Mouse (Mus musculus): ENCODE measurements around the gene Egfr. TPM values are rescaled to one million over a fixed set of nuclear protein-coding genes. Genes with fewer than 3 reads are reported as not detected.

Gene Egfr
- polyA plus RNA-seq, 1 experiment = 25.7 TPM

DNA sequence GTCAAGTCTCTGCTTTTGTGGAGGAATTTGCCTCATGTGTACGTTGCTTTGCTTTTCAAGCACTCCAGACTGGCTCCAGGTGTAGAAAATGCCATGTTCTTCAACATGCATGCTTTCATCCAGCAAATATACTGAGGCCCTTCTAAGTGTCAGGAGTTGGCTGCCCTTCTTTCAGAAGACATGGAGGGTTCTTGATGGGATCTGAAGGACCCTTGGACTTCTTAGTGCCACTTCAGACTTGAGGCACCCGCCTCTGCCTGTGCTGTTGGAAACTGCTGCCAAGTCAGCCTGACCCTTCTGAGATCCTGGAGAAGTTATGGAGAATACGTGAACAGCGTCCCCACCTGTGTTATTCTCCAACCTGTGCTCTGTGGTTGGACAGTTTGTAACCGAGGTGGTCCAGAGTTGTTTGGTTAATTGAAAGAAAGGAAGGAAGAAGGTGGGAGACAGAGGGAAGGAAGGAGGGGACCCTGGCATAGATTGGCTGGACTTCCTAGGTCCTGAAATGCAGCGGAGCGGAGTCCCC is 483 bp upstream of the Egfr start:
- TF ChIP-seq CTCF (IDR thresholded peaks at IDR 0.05; ENCODE audit: insufficient read depth, low read length) (no peak), POLR2A (IDR thresholded peaks at IDR 0.05; ENCODE audit: borderline replicate concordance, extremely low read depth, low read depth, low read length) (no peak)
- no peaks in the 10 kb centered on the region for H3K4me1 ChIP-seq (ENCODE audit: control insufficient read depth, insufficient read depth, low read length)
- 29% methylated on average over 7 of the region's 7 CpGs for WGBS
- DNase-seq = peak; percentile 74
- peak overlapping the region; percentile 59 for H3K4me3 ChIP-seq (replicated peaks; ENCODE audit: extremely low read depth, low read depth, low read length)

GRCm38 (mm10) chr11:16752349-16753153 is 548 bp downstream of the Egfr start:
- under 1% methylated on average over 68 of the region's 68 CpGs for WGBS
- no peak for TF ChIP-seq POLR2A (IDR thresholded peaks at IDR 0.05; ENCODE audit: borderline replicate concordance, extremely low read depth, low read depth, low read length)
- Histone ChIP-seq H3K4me3 (replicated peaks; ENCODE audit: extremely low read depth, low read depth, low read length) (peak overlapping the region; percentile 59), H3K4me1 (ENCODE audit: control insufficient read depth, insufficient read depth, low read length) (no peaks in the 10 kb centered on the region)
- DNase-seq = peak; percentile 72

- TF ChIP-seq POLR2A (IDR thresholded peaks at IDR 0.05; ENCODE audit: borderline replicate concordance, extremely low read depth, low read depth, low read length) = no peak
- no peak for TF ChIP-seq CTCF (IDR thresholded peaks at IDR 0.05; ENCODE audit: insufficient read depth, low read length)
- Histone ChIP-seq H3K4me3 (replicated peaks; ENCODE audit: extremely low read depth, low read depth, low read length) (peak overlapping the region; percentile 59), H3K4me1 (ENCODE audit: control insufficient read depth, insufficient read depth, low read length) (no peaks in the 10 kb centered on the region)
- WGBS = 20% methylated on average over 18 of the region's 18 CpGs
- no peak for DNase-seq
These were observed 1.4 kb downstream of the Egfr start for GRCm38 (mm10) chr11:16753154-16754040.

GRCm38 (mm10) chr11:16759930-16760329 is 7.9 kb downstream of the Egfr start:
- H3K4me1 ChIP-seq (ENCODE audit: control insufficient read depth, insufficient read depth, low read length) = no peaks in the 10 kb centered on the region
- no peak for DNase-seq
- TF ChIP-seq POLR2A (IDR thresholded peaks at IDR 0.05; ENCODE audit: borderline replicate concordance, extremely low read depth, low read depth, low read length) (no peak), CTCF (IDR thresholded peaks at IDR 0.05; ENCODE audit: insufficient read depth, low read length) (no peak)
- H3K4me3 ChIP-seq (replicated peaks; ENCODE audit: extremely low read depth, low read depth, low read length) = no peak overlapping the region
- 52% methylated on average over 6 of the region's 6 CpGs for WGBS

DNA sequence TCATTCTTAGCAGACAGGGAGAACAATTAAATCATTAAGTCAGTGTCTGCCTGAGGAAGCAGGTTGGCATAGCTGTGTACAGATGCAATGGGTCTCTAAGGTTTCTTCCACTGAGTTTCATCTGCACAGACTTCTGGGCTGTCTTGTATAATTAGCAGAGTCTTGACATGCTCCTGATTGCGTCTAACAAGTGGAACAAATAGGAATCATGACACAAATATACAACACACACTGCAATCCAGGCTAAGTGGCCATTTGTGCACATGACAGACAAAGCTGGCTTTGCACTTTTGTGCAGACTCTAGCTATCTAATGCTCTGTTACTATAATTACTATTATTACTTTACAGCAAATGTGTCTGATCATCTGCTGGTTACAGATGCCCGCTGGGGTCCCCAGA is 9.2 kb downstream of the Egfr start:
- H3K4me3 ChIP-seq (replicated peaks; ENCODE audit: extremely low read depth, low read depth, low read length) = no peak overlapping the region
- no peaks in the 10 kb centered on the region for H3K4me1 ChIP-seq (ENCODE audit: control insufficient read depth, insufficient read depth, low read length)
- DNase-seq = no peak
- TF ChIP-seq POLR2A (IDR thresholded peaks at IDR 0.05; ENCODE audit: borderline replicate concordance, extremely low read depth, low read depth, low read length) = no peak
- no peak for TF ChIP-seq CTCF (IDR thresholded peaks at IDR 0.05; ENCODE audit: insufficient read depth, low read length)
- WGBS = 69% methylated on average over 2 of the region's 2 CpGs

DNA sequence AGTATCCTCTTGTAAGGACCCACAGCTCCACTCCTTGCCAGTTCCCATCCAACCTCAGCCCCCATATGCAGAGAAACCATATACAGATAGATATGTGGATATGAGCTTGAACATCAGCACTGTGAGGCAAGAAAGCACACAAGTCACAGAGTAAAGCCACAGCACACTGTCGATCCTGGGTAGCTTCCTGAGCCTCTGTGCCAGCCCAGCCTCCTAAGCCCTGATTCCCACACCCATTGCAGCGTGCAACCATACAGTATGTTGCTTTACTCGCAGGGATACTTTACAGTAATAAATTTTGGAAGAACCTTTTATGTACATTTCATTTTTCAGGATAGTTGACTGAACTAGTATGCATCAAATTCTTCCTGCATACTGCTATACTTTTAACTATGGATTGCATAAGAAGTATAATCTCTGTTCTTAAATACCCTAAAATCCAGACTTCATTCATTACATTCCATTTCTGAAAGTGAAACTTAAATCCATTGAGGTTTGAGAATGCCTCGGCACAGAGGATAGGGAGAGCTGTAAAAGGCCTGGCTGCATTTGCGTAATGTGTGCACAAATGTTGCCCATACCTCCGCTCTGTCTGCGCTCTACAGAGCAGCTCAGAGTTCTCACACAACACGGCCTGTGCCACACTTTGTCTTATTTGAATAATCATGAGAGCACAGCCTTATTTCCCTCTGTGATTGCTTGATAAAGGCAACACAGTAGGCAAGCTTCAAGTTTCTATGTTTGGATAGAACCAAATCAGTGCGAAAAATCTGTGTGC is 14.2 kb downstream of the Egfr start:
- no peak for TF ChIP-seq POLR2A (IDR thresholded peaks at IDR 0.05; ENCODE audit: borderline replicate concordance, extremely low read depth, low read depth, low read length)
- no peak for TF ChIP-seq CTCF (IDR thresholded peaks at IDR 0.05; ENCODE audit: insufficient read depth, low read length)
- H3K4me3 ChIP-seq (replicated peaks; ENCODE audit: extremely low read depth, low read depth, low read length) = no peak overlapping the region
- 53% methylated on average over 9 of the region's 9 CpGs for WGBS
- H3K4me1 ChIP-seq (ENCODE audit: control insufficient read depth, insufficient read depth, low read length) = peaks cover 12% of the 10 kb centered on the region
- no peak for DNase-seq

GRCm38 (mm10) chr11:16767984-16768383 is 16.0 kb downstream of the Egfr start:
- WGBS = 52% methylated on average over 2 of the region's 2 CpGs
- Histone ChIP-seq H3K4me3 (replicated peaks; ENCODE audit: extremely low read depth, low read depth, low read length) (no peak overlapping the region), H3K4me1 (ENCODE audit: control insufficient read depth, insufficient read depth, low read length) (peaks cover 15% of the 10 kb centered on the region)
- DNase-seq = no peak
- TF ChIP-seq POLR2A (IDR thresholded peaks at IDR 0.05; ENCODE audit: borderline replicate concordance, extremely low read depth, low read depth, low read length) (no peak), CTCF (IDR thresholded peaks at IDR 0.05; ENCODE audit: insufficient read depth, low read length) (no peak)

GRCm38 (mm10) chr11:16769276-16769675 is 17.3 kb downstream of the Egfr start:
- no peak for DNase-seq
- 72% methylated on average over 4 of the region's 4 CpGs for WGBS
- Histone ChIP-seq H3K4me1 (ENCODE audit: control insufficient read depth, insufficient read depth, low read length) (peaks cover 15% of the 10 kb centered on the region), H3K4me3 (replicated peaks; ENCODE audit: extremely low read depth, low read depth, low read length) (no peak overlapping the region)
- TF ChIP-seq POLR2A (IDR thresholded peaks at IDR 0.05; ENCODE audit: borderline replicate concordance, extremely low read depth, low read depth, low read length) = no peak
- TF ChIP-seq CTCF (IDR thresholded peaks at IDR 0.05; ENCODE audit: insufficient read depth, low read length) = no peak

All from lung, adult 2 months (tissue).